Mouse (Mus musculus): ENCODE measurements around the gene Ppdpf. TPM values are rescaled to one million over a fixed set of nuclear protein-coding genes. Genes with fewer than 3 reads are reported as not detected.
"Not testable (repeated sequence)": the region's sequence is repeated elsewhere in the genome, so short reads cannot be mapped to it uniquely, and the experiment has no call there.

The Ppdpf gene
- total RNA-seq, 2 experiments from 2014 or later, result 47.6 to 56.8 TPM

DNA sequence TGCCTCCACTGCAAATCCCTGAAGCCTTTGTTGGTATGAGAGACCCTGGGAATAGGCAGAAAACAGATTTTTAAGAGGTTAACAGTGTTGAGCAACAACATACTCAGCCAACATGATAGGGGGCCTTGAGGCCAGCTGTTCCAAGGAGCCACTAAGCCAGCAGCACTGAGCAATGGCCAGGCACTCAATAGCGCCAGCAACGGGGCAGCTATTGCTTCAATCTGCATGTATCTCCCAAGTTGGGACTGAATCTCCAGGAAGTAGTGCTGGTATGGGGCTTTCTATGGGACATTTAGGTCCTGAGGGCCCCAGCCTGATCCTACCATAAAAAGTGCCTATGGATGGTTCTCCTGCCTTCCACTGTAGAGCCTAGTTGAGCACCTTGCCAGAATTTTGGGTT, 28.6 kb upstream of the Ppdpf start:
- DNase-seq, result peak; percentile 73 to 76

GRCm38 (mm10) chr2:181159091-181159514, 27.9 kb upstream of the Ppdpf start:
- DNase-seq, result peak; percentile 74 to 79

- DNase-seq, result peak; percentile 54 to 66
Measured at GRCm38 (mm10) chr2:181159771-181160170, 27.3 kb upstream of the Ppdpf start.

- no peak for DNase-seq
Measured at GRCm38 (mm10) chr2:181160821-181161220, 26.2 kb upstream of the Ppdpf start.

DNA sequence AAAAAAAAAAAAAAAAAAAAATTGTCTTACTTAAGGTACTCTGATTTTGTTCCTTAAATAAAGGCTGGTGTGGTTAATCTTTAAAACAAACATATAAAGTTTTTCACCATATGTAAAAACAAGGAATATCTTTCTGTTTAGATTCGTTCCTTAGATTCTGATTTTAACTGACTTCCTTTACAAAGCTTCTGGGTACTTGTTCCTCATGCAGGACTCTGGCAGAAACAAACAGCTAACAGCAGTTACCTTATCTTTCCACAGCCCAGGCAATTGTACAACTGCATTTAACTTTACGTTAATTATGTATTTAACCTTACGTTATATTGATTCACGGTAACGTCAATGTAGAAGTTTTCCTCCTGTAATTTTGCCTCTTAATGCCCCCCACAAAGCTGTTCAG, 20.6 kb upstream of the Ppdpf start:
- no peak for DNase-seq

DNA sequence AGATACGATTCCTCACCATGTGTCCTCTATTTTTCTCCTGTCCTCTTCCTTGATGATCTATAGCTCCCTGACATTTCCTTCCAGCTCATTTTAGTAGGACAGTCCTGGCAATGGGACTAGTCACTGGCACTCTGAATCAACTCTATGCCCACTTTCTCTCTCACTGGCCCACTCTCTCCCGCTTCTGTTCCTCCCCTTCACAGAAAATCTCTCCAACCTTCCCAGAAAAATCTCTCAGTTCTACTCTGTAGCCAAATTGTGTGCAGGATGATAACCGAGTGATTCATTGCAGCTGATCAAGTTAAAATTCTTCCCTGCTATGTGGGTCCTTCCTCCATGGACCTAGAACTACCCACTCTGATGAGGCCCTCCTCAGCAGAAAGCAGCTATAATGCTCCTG, 12.4 kb upstream of the Ppdpf start:
- no peak for DNase-seq

DNA sequence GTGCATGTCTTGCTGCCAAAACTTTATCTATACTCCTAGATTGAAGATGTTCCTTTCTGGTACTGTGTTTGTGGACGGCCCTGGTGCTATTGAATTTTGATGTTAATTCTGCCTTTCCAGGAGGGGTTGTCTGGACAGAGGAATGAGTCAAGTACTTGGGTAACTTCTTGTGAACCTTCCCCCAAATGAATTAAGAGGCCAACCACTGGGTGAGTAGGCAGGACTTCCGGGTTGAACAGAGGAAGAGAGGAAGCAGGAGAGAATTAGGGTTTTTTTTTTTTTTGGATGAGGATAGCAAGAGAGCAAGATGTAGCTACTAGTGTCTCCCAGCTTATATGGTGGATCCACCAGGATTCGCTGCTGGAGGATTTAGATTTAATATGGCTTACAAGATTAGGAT, 9.0 kb upstream of the Ppdpf start:
- no peak for DNase-seq

GRCm38 (mm10) chr2:181178471-181178870, 8.6 kb upstream of the Ppdpf start:
- no peak for DNase-seq

- peak; percentile 44 to 60 for DNase-seq
Measured at GRCm38 (mm10) chr2:181180898-181181297, 6.1 kb upstream of the Ppdpf start.

GRCm38 (mm10) chr2:181186635-181187034, 412 bp upstream of the Ppdpf start:
- peak; percentile 92 for DNase-seq

- peak; percentile 31 to 56 for DNase-seq
Measured at GRCm38 (mm10) chr2:181188681-181189080, 1.6 kb downstream of the Ppdpf start.

- no peak for DNase-seq
Measured at GRCm38 (mm10) chr2:181189321-181189720, 2.3 kb downstream of the Ppdpf start.

GRCm38 (mm10) chr2:181191385-181191784, 4.3 kb downstream of the Ppdpf start:
- DNase-seq, result not testable (repeated sequence)

GRCm38 (mm10) chr2:181191936-181192335, 4.9 kb downstream of the Ppdpf start:
- no peak for DNase-seq

DNA sequence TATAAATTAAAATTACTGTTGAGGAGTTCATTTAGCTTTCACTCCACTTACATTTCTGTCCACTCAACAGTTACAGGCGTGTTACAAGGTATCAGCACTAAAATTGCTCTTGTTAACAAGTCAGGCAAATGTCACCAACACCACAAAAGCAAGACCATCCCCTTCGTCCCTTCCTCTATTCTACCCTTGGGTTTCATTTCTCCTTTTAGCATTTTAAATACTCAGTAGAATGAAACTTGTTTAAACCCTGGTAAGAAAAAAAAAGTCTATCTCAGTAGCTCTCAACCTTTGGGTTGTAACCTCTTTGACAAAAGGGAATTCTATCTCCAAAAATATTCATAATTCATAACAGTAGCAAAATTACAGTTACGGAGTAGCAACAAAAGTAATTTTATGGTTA, 6.0 kb downstream of the Ppdpf start:
- no peak for DNase-seq

GRCm38 (mm10) chr2:181196628-181197300, 9.7 kb downstream of the Ppdpf start:
- no peak for DNase-seq

DNA sequence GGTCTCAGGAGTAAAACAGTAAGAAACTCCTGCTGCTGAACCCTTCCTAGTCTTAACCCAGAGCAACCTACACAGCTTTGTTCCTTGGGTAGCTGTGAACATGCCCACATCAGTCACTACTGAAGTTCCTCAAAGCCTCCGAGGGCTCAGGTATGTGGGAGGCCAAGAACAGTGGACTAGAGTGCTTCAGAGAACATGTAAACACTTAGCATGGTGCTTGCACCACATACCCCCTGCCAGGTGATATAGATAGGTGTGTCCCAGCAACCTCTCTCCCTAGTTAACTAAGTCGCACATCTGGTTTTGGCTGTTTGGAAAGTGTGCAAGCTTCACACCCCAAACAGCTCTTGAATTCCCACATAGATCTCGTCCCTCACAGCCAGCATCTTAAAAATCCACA, 14.6 kb downstream of the Ppdpf start:
- DNase-seq, result no peak

- no peak for DNase-seq
Measured at GRCm38 (mm10) chr2:181202422-181202821, 15.4 kb downstream of the Ppdpf start, which contains the start of gene Ptk6. TSS of gene Ptk6 (minus strand) at chr2:181202789.

- DNase-seq, result no peak
Measured at GRCm38 (mm10) chr2:181202886-181203285, 15.8 kb downstream of the Ppdpf start.

GRCm38 (mm10) chr2:181205678-181206077, 18.6 kb downstream of the Ppdpf start:
- DNase-seq, result no peak

GRCm38 (mm10) chr2:181206118-181206517, 19.1 kb downstream of the Ppdpf start:
- DNase-seq, result no peak

DNA sequence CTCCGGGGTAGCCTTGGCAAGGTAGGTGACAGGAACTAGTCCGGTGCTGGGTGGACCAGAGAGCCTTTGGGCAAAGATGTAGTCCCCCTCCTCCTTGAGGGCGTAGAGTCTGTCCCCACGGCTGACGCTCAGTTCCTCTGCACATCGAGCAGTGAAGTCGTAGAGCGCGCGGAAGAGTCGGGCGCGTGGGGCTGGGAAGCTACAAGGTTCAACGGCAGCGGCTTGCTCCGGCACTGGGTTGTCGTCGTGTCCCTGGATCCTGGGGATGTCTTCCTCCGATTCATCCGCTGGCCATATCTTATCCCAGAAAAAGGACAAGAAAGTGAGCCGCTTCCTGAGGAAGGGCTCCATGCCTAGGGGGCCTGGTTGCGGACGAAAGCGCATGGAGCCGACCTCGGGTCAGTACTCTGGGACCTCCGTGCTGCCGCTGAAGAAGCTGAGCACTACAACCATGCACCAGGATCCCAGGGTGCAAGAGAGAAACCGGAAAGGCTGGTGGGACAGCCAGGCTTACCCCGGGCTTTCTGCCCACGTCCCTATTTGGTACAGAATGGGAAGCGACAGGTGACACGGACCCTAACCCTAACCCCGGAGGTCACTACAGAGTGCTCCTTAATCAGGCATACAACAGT, 25.5 kb downstream of the Ppdpf start:
- DNase-seq, result peak in 1 of 2 experiments; percentile 36

GRCm38 (mm10) chr2:181213021-181213445, 26.0 kb downstream of the Ppdpf start, which contains the start of gene Srms:
TSS of gene Srms (minus strand) at chr2:181213185.
- peak; percentile 58 to 59 for DNase-seq

DNA sequence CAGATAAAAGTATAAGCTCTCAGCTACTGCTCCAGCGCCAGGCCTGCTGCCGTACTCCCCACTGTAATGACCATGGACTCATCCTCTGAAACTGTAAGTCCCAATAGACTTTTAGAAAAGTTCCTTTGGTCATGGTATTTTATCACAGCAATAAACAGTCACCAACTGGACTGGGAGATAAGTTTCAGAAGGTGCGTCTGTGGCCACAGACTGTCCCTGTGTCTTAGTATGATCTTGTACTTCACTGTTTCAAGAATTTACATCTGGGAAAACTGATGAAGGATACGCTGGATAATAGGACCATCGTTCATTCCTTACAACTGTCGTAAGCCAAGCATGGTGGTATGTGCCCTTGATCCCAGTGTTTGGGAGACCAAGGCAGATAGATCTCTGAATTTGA, 29.0 kb downstream of the Ppdpf start:
- DNase-seq, result no peak

Data from heart, adult 18-20 months (tissue).